Comparison of ENCODE assay signal across 8 mouse cellular contexts in the genomic region with DNA sequence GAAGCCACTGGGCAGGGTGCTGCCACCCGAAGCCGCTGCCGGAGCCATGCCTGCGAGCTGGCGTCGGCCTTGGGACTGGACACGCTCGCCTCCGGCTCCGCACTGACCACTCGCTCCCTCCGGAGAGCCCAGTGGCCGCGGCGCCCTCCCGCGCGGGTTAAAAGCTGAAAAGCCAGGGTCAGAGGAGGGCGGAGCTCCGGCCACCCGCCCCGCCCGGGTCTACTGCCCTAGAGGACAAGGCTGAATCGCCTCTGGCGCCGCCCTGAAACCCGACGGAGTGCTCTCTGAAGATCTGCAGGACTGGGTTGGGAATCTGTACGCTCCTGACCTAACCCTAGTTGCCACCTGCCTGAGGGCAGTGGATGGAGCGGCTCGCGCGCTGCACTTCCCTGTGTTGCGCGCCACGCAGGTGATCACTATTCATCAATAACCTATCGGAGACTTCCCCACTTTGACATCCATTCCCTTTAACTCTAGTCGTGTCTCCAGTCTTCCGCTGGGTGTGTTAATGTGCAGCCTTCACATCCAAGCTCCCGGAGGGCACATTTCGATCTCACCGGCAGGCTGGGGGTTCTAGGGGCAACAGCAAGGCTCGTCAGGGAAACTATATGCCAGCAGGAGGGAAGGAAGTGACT. TPM values are rescaled to one million over a fixed set of nuclear protein-coding genes. Genes with fewer than 3 reads are reported as not detected.
DNase-seq lines count a peak whose midpoint lies in the region; ATAC-seq lines count a peak whose summit lies in the region.

Gene Mal (minus strand): TSS at position 610 of the 635 bp plus-strand sequence.

- H3K27ac ChIP-seq in midbrain, embryonic 11.5 days (ENCODE audit: low read depth, low read length) = no peak within 1 kb of the TSS

- ATAC-seq in midbrain, embryonic 11.5 days (ENCODE audit: low FRiP score) = peak; percentile 46; the same call in 1 of the 2 replicates

- intact Hi-C loops in left cerebral cortex, postnatal 4 days (cut with DNase I) = no loop called here

- peaks cover 6% of the 10 kb centered on the region; the same call in 1 of the 2 replicates for H3K4me1 ChIP-seq in midbrain, embryonic 11.5 days (ENCODE audit: control insufficient read depth, insufficient read depth, low read length)

- WGBS in midbrain, embryonic 11.5 days = under 1% methylated on average over 43 of the region's 43 CpGs

- H3K36me3 ChIP-seq in midbrain, embryonic 11.5 days (ENCODE audit: control insufficient read depth, insufficient read depth, low read length) = no peaks in the 10 kb centered on the region

- H3K9me3 ChIP-seq in midbrain, embryonic 11.5 days (ENCODE audit: control insufficient read depth, low read length) = no peaks in the 10 kb centered on the region

- H3K27me3 ChIP-seq in midbrain, embryonic 11.5 days (ENCODE audit: control insufficient read depth, insufficient read depth, low read length) = peaks cover 29% of the 10 kb centered on the region

- peak within 1 kb of the TSS; percentile 32 for H3K4me3 ChIP-seq in midbrain, embryonic 11.5 days (ENCODE audit: low read depth, low read length)

- DNase-seq in adrenal gland, adult 8-10 months = peak; percentile 67
- peak; percentile 43 to 59 for DNase-seq in cerebellum, postnatal 25 days
- peak; percentile 61 to 71 for DNase-seq in heart, adult 18-20 months
- peak; percentile 87 for DNase-seq in kidney, adult 18-20 months
- DNase-seq in left cerebral cortex, postnatal 4 days = peak; percentile 13
- DNase-seq in midbrain, embryonic 11.5 days (ENCODE audit: low spot score, missing footprints) = peak; percentile 92
- DNase-seq in telencephalon, adult 2 months (ENCODE audit: low read depth, low spot score) = peak; percentile 15
- DNase-seq in spleen, postnatal 14 days (ENCODE audit: low spot score in 2 of 2) = no peak

- H3K9ac ChIP-seq in midbrain, embryonic 11.5 days (ENCODE audit: low read length) = peak within 1 kb of the TSS; percentile 34

- H3K4me2 ChIP-seq in midbrain, embryonic 11.5 days = peak within 1 kb of the TSS; percentile 66

RNA-seq across cellular contexts. Expression of gene Mal, which starts in this region (rescaled TPM):
- 10 to 100 TPM in 2 of 4 experiments, 1 to 10 TPM in 2; 6.6 to 12.0 (median 9.1) TPM for total RNA-seq in adrenal gland, adult 8-10 months (2022)
- 10 to 100 TPM; 15.6 to 19.0 TPM for total RNA-seq in heart, adult 18-20 months (2021)
- 1 to 10 TPM; 1.3 to 1.5 TPM for total RNA-seq in left cerebral cortex, postnatal 4 days (2021)
- polyA plus RNA-seq in midbrain, embryonic 11.5 days (2014; fragmentation: Nextera tagmentation; extraction: Ambion mirVana) = 0.77 and 1.9 TPM in 2 replicates

Comparison
In these comparisons a context has a peak if more than half of its experiments do, and no peak if none do; other contexts are left out.
1. DNase-seq: peak in adrenal gland, adult 8-10 months (single experiment), cerebellum, postnatal 25 days (2 of 2), heart, adult 18-20 months (2 of 2), kidney, adult 18-20 months (single experiment), left cerebral cortex, postnatal 4 days (single experiment), midbrain, embryonic 11.5 days (single experiment) and telencephalon, adult 2 months (single experiment); none in spleen, postnatal 14 days (0 of 2).